Mouse (Mus musculus): ENCODE data around the gene Rplp2.

DNA sequence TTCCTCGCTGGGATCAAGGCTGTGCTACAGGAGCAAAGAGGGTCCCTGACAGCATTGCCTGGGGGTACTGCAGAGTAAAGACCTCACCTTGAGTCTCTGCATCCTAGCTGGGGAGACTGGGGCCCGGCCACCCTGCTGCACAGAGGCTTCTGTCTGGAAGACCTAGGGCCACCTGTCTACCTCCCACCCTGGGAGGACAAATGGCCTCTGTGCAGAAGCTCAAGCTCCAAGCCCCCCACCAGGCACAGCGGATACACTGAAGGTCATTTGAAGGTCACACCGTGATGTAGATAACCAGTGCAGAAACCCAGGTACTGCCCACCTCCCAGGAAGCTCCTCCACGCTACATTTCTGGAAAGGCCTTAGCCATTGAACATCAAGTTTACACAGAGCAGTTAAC lies 18.5 kb upstream of the Rplp2 start:
- TF ChIP-seq CTCF (IDR thresholded peaks at IDR 0.05; ENCODE audit: low read depth, low read length) (no peak), EP300 (IDR thresholded peaks at IDR 0.05; ENCODE audit: insufficient read depth, low read depth, low read length) (no peak)
